Mouse (Mus musculus): ENCODE data around the gene Cpeb3.
"Not testable (repeated sequence)": the region's sequence is repeated elsewhere in the genome, so short reads cannot be mapped to it uniquely, and the experiment has no call there.

- not testable (repeated sequence) for TF ChIP-seq EP300 (optimal IDR thresholded peaks at IDR 0.05); CTCF (IDR thresholded peaks at IDR 0.05; ENCODE audit: low read depth)
Measured at GRCm38 (mm10) chr19:37077258-37077657, 131.1 kb downstream of the Cpeb3 start.
